Mouse (Mus musculus) kidney, postnatal 0 days (tissue): ENCODE measurements around the gene Cldn18. TPM values are rescaled to one million over a fixed set of nuclear protein-coding genes. Genes with fewer than 3 reads are reported as not detected.

Experiments
- ATAC-seq: fragments of 200-750 bp; cut with Nextera tagmentation; replicated peaks from 2 replicates; pipeline ENCODE4 v1.8.0; 2017; ENCODE audit warnings: low read depth, moderate number of reproducible peaks, moderate TSS enrichment, moderate library complexity; ENCODE audit not compliant: low FRiP score
- DNase-seq: peaks from one replicate; pipeline ENCODE4 v3.0.0-alpha.2; 2016; ENCODE audit warnings: low spot score
- H3K27ac ChIP-seq: fragments of 300-500 bp; sonication (generic); 2 replicates; pipeline ENCODE4 v1.5.1; 2014; ENCODE audit warnings: mild to moderate bottlenecking
- H3K27me3 ChIP-seq: fragments of 300-500 bp; sonication (generic); 2 replicates; pipeline ENCODE4 v1.6.1; 2014; ENCODE audit warnings: low read length, mixed read lengths; ENCODE audit not compliant: insufficient read depth
- H3K36me3 ChIP-seq: fragments of 300-500 bp; sonication (generic); 2 replicates; pipeline ENCODE4 v1.6.1; 2014; ENCODE audit warnings: low read length, mixed read lengths; ENCODE audit not compliant: insufficient read depth
- H3K4me1 ChIP-seq: fragments of 300-500 bp; sonication (generic); replicated peaks from 2 replicates; pipeline ENCODE4 v1.6.1; 2014; ENCODE audit warnings: antibody characterized with exemption, low read length, mixed read lengths; ENCODE audit not compliant: insufficient read depth
- H3K4me2 ChIP-seq: fragments of 300-500 bp; sonication (generic); 2 replicates; pipeline ENCODE4 v1.6.1; 2014; ENCODE audit warnings: mild to moderate bottlenecking, low read length, moderate library complexity, mixed read lengths
- H3K4me3 ChIP-seq: fragments of 300-500 bp; sonication (generic); replicated peaks from 2 replicates; pipeline ENCODE4 v1.5.1; 2014; ENCODE audit warnings: low read depth, low read length
- H3K9ac ChIP-seq: fragments of 300-500 bp; sonication (generic); 2 replicates; pipeline ENCODE4 v1.6.1; 2014; ENCODE audit warnings: low read depth, low read length
- H3K9me3 ChIP-seq: fragments of 300-500 bp; sonication (generic); replicated peaks from 2 replicates; pipeline ENCODE4 v1.6.1; 2016; ENCODE audit warnings: low read length, inconsistent platforms, mixed read lengths
- CTCF ChIP-seq: IDR thresholded peaks from 2 replicates; pipeline ENCODE4 v1.5.1; 2016; ENCODE audit warnings: antibody characterized with exemption, low read depth, mild to moderate bottlenecking, moderate library complexity
- WGBS: fragments of 180-500 bp; shearing (Covaris S2); extraction: QIAGEN DNeasy Blood & Tissue Kit; methylation state at CpG from one replicate; pipeline ENCODE4 v1.1.7; 2014; 5-methylcytosine and 5-hydroxymethylcytosine counted together
- polyA plus RNA-seq: library from polyadenylated mRNA; unstranded; fragments of >200 nt; fragmentation: Nextera tagmentation; extraction: Ambion mirVana; gene quantifications from 2 replicates; pipeline ENCODE4 v1.2.1, GENCODE M21; 2015

The Cldn18 gene
- polyA plus RNA-seq, 1 experiment from 2014 or later = not detected

GRCm38 (mm10) chr9:99675714-99676113, 41.4 kb downstream of the Cldn18 start:
- Histone ChIP-seq H3K4me2 (no peak overlapping the region), H3K4me3 (no peak overlapping the region), H3K9ac (no peak overlapping the region), H3K9me3 (no peaks in the 10 kb centered on the region), H3K36me3 (no peaks in the 10 kb centered on the region), H3K27me3 (no peaks in the 10 kb centered on the region), H3K27ac (no peak overlapping the region), H3K4me1 (no peaks in the 10 kb centered on the region)
- DNase-seq (no peak), ATAC-seq (no peak)
- WGBS = 79% methylated on average over 3 of the region's 3 CpGs
- TF ChIP-seq CTCF = no peak

GRCm38 (mm10) chr9:99671603-99672002, 45.5 kb downstream of the Cldn18 start:
- H3K27ac ChIP-seq = no peak overlapping the region
- H3K36me3 ChIP-seq = peaks cover 17% of the 10 kb centered on the region; the same call in 1 of the 2 replicates
- H3K4me1 ChIP-seq = no peaks in the 10 kb centered on the region
- WGBS = 27% methylated on average over 2 of the region's 2 CpGs
- H3K9ac ChIP-seq = no peak overlapping the region
- no peak for ATAC-seq
- TF ChIP-seq CTCF = peak; percentile 53
- H3K4me2 ChIP-seq = no peak overlapping the region
- no peak overlapping the region for H3K4me3 ChIP-seq
- H3K27me3 ChIP-seq = no peaks in the 10 kb centered on the region
- H3K9me3 ChIP-seq = no peaks in the 10 kb centered on the region
- no peak for DNase-seq

GRCm38 (mm10) chr9:99667596-99667995, 49.5 kb downstream of the Cldn18 start:
- no peak for TF ChIP-seq CTCF
- 95% methylated on average over 8 of the region's 8 CpGs for WGBS
- no peak overlapping the region for H3K9ac ChIP-seq
- H3K36me3 ChIP-seq = peaks cover 36% of the 10 kb centered on the region
- ATAC-seq = no peak
- no peak for DNase-seq
- no peak overlapping the region for H3K27ac ChIP-seq
- H3K4me2 ChIP-seq = no peak overlapping the region
- no peaks in the 10 kb centered on the region for H3K27me3 ChIP-seq
- H3K4me1 ChIP-seq = no peaks in the 10 kb centered on the region
- H3K4me3 ChIP-seq = no peak overlapping the region
- H3K9me3 ChIP-seq = no peaks in the 10 kb centered on the region

- no peaks in the 10 kb centered on the region for H3K9me3 ChIP-seq
- ATAC-seq = no peak; the same call in 1 of the 2 replicates
- H3K4me3 ChIP-seq = no peak overlapping the region
- WGBS = 88% methylated on average over 10 of the region's 10 CpGs
- H3K9ac ChIP-seq = no peak overlapping the region
- H3K27ac ChIP-seq = no peak overlapping the region
- DNase-seq = no peak
- H3K4me2 ChIP-seq = no peak overlapping the region
- H3K4me1 ChIP-seq = no peaks in the 10 kb centered on the region
- H3K36me3 ChIP-seq = peaks cover 31% of the 10 kb centered on the region
- H3K27me3 ChIP-seq = no peaks in the 10 kb centered on the region
- TF ChIP-seq CTCF = no peak
These were observed 54.2 kb downstream of the Cldn18 start for GRCm38 (mm10) chr9:99662887-99663286.

GRCm38 (mm10) chr9:99662406-99662805, 54.7 kb downstream of the Cldn18 start:
- Histone ChIP-seq H3K36me3 (peaks cover 30% of the 10 kb centered on the region), H3K9me3 (no peaks in the 10 kb centered on the region), H3K9ac (no peak overlapping the region), H3K4me3 (no peak overlapping the region), H3K4me2 (no peak overlapping the region), H3K4me1 (no peaks in the 10 kb centered on the region), H3K27ac (no peak overlapping the region), H3K27me3 (no peaks in the 10 kb centered on the region)
- ATAC-seq = peak; percentile 12; the same call in 1 of the 2 replicates
- WGBS = 28% methylated on average over 7 of the region's 7 CpGs
- TF ChIP-seq CTCF = peak; percentile 84
- peak; percentile 76 for DNase-seq

GRCm38 (mm10) chr9:99661606-99662166, 55.4 kb downstream of the Cldn18 start:
- peaks cover 28% of the 10 kb centered on the region for H3K36me3 ChIP-seq
- TF ChIP-seq CTCF = peak; percentile 23; the same call in 1 of the 2 replicates
- H3K4me1 ChIP-seq = no peaks in the 10 kb centered on the region
- H3K9me3 ChIP-seq = no peaks in the 10 kb centered on the region
- 54% methylated on average over 16 of the region's 16 CpGs for WGBS
- no peak overlapping the region for H3K4me2 ChIP-seq
- DNase-seq (no peak), ATAC-seq (no peak)
- H3K9ac ChIP-seq = no peak overlapping the region
- no peaks in the 10 kb centered on the region for H3K27me3 ChIP-seq
- H3K27ac ChIP-seq = peak overlapping the region; percentile 50; the same call in 1 of the 2 replicates
- no peak overlapping the region for H3K4me3 ChIP-seq

GRCm38 (mm10) chr9:99660756-99661155, 56.3 kb downstream of the Cldn18 start:
- no peak overlapping the region for H3K9ac ChIP-seq
- H3K9me3 ChIP-seq = no peaks in the 10 kb centered on the region
- no peaks in the 10 kb centered on the region for H3K27me3 ChIP-seq
- no peak overlapping the region for H3K27ac ChIP-seq
- no peaks in the 10 kb centered on the region for H3K4me1 ChIP-seq
- no peak overlapping the region for H3K4me2 ChIP-seq
- DNase-seq (no peak), ATAC-seq (no peak)
- no peak for TF ChIP-seq CTCF
- no peak overlapping the region for H3K4me3 ChIP-seq
- 77% methylated on average over 10 of the region's 10 CpGs for WGBS
- H3K36me3 ChIP-seq = peaks cover 33% of the 10 kb centered on the region
